Mouse (Mus musculus) forebrain, embryonic 14.5 days (tissue): ENCODE measurements around the gene Ccr6. TPM values are rescaled to one million over a fixed set of nuclear protein-coding genes. Genes with fewer than 3 reads are reported as not detected.

Source experiments
- ATAC-seq: fragments of 200-750 bp; cut with Nextera tagmentation; 2 replicates; pipeline ENCODE4 v1.8.0; 2017; ENCODE audit warnings: mild to moderate bottlenecking, moderate library complexity
- DNase-seq: peaks from one replicate; pipeline ENCODE4 v3.0.0-alpha.2; 2015; ENCODE audit warnings: low spot score
- H3K27ac ChIP-seq: fragments of 300-500 bp; sonication (generic); 2 replicates; pipeline ENCODE4 v1.5.1; 2014; ENCODE audit warnings: low read depth, mild to moderate bottlenecking, control low read depth, low read length, moderate library complexity
- H3K27me3 ChIP-seq: fragments of 300-500 bp; sonication (generic); replicated peaks from 2 replicates; pipeline ENCODE4 v1.6.1; 2014; ENCODE audit warnings: low read length, control low read depth, mixed read lengths; ENCODE audit not compliant: control insufficient read depth, insufficient read depth
- H3K36me3 ChIP-seq: fragments of 300-500 bp; sonication (generic); 2 replicates; pipeline ENCODE4 v1.6.1; 2014; ENCODE audit warnings: low read length, control low read depth; ENCODE audit not compliant: control insufficient read depth, insufficient read depth
- H3K4me1 ChIP-seq: fragments of 300-500 bp; sonication (generic); 2 replicates; pipeline ENCODE4 v1.6.1; 2014; ENCODE audit warnings: antibody characterized with exemption, low read length, control low read depth; ENCODE audit not compliant: control insufficient read depth, insufficient read depth
- H3K4me2 ChIP-seq: fragments of 300-500 bp; sonication (generic); 2 replicates; pipeline ENCODE4 v1.6.1; 2014; ENCODE audit warnings: mild to moderate bottlenecking, control low read depth, low read length
- H3K4me3 ChIP-seq: fragments of 300-500 bp; sonication (generic); 2 replicates; pipeline ENCODE4 v1.5.1; 2014; ENCODE audit warnings: low read depth, low read length, control low read depth
- H3K9ac ChIP-seq: fragments of 300-500 bp; sonication (generic); 2 replicates; pipeline ENCODE4 v1.6.1; 2014; ENCODE audit warnings: mild to moderate bottlenecking, low read length, control low read depth, moderate library complexity
- H3K9me3 ChIP-seq: fragments of 300-500 bp; sonication (generic); replicated peaks from 2 replicates; pipeline ENCODE4 v1.6.1; 2016; ENCODE audit warnings: low read length, control low read depth, mixed read lengths; ENCODE audit not compliant: control insufficient read depth
- WGBS: fragments of 180-500 bp; shearing (Covaris S2); extraction: QIAGEN DNeasy Blood & Tissue Kit; methylation state at CpG from one replicate; pipeline ENCODE4 v1.1.7; 2014; 5-methylcytosine and 5-hydroxymethylcytosine counted together
- polyA plus RNA-seq: library from polyadenylated mRNA; unstranded; fragments of >200 nt; fragmentation: Nextera tagmentation; extraction: Ambion mirVana; gene quantifications from 2 replicates; pipeline ENCODE4 v1.2.1, GENCODE M21; 2014

Ccr6 gene
- polyA plus RNA-seq, 1 experiment from 2014 or later = not detected

GRCm38 (mm10) chr17:8283526-8284253 lies 47.8 kb downstream of the Ccr6 start:
- Histone ChIP-seq H3K36me3 (no peaks in the 10 kb centered on the region), H3K4me3 (peak overlapping the region; percentile 80), H3K4me1 (peaks cover 13% of the 10 kb centered on the region), H3K4me2 (peak overlapping the region; percentile 99), H3K27ac (peak overlapping the region; percentile 92), H3K27me3 (no peaks in the 10 kb centered on the region), H3K9me3 (no peaks in the 10 kb centered on the region), H3K9ac (peak overlapping the region; percentile 85)
- ATAC-seq = peak; percentile 99
- WGBS = under 1% methylated on average over 77 of the region's 77 CpGs
- peak; percentile 98 for DNase-seq

GRCm38 (mm10) chr17:8284254-8284661 lies 48.4 kb downstream of the Ccr6 start:
- no peaks in the 10 kb centered on the region for H3K9me3 ChIP-seq
- peak overlapping the region; percentile 85 for H3K9ac ChIP-seq
- peak overlapping the region; percentile 99 for H3K4me2 ChIP-seq
- peak overlapping the region; percentile 80 for H3K4me3 ChIP-seq
- peak; percentile 4 for ATAC-seq
- DNase-seq = peak; percentile 6
- peaks cover 1% of the 10 kb centered on the region; the same call in 1 of the 2 replicates for H3K36me3 ChIP-seq
- no peaks in the 10 kb centered on the region for H3K27me3 ChIP-seq
- 0 out of 2 replicates have a peak overlapping the region, but pooled peaks have one; percentile 92 for H3K27ac ChIP-seq
- 0% methylated on average over 32 of the region's 32 CpGs for WGBS
- peaks cover 13% of the 10 kb centered on the region for H3K4me1 ChIP-seq

- DNase-seq (no peak), ATAC-seq (no peak)
- H3K4me1 ChIP-seq = peaks cover 13% of the 10 kb centered on the region
- no peak overlapping the region for H3K27ac ChIP-seq
- WGBS = 40% methylated on average over 8 of the region's 8 CpGs
- H3K4me2 ChIP-seq = peak overlapping the region; percentile 99
- H3K9ac ChIP-seq = peak overlapping the region; percentile 85
- H3K27me3 ChIP-seq = no peaks in the 10 kb centered on the region
- no peaks in the 10 kb centered on the region for H3K9me3 ChIP-seq
- peaks cover 4% of the 10 kb centered on the region; the same call in 1 of the 2 replicates for H3K36me3 ChIP-seq
- peak overlapping the region; percentile 80 for H3K4me3 ChIP-seq
Measured at GRCm38 (mm10) chr17:8285056-8285455, 49.2 kb downstream of the Ccr6 start.

GRCm38 (mm10) chr17:8286987-8287386 lies 51.1 kb downstream of the Ccr6 start:
- Histone ChIP-seq H3K9me3 (no peaks in the 10 kb centered on the region), H3K4me3 (no peak overlapping the region), H3K9ac (no peak overlapping the region), H3K36me3 (peaks cover 4% of the 10 kb centered on the region; the same call in 1 of the 2 replicates), H3K4me1 (peaks cover 13% of the 10 kb centered on the region), H3K4me2 (no peak overlapping the region), H3K27me3 (no peaks in the 10 kb centered on the region), H3K27ac (no peak overlapping the region)
- no peak for ATAC-seq
- no peak for DNase-seq
- 76% methylated on average over 4 of the region's 4 CpGs for WGBS

- Histone ChIP-seq H3K27me3 (no peaks in the 10 kb centered on the region), H3K9me3 (no peaks in the 10 kb centered on the region), H3K36me3 (peaks cover 4% of the 10 kb centered on the region; the same call in 1 of the 2 replicates), H3K4me3 (no peak overlapping the region), H3K27ac (no peak overlapping the region), H3K9ac (no peak overlapping the region), H3K4me1 (peaks cover 2% of the 10 kb centered on the region), H3K4me2 (no peak overlapping the region)
- DNase-seq = no peak
- no peak for ATAC-seq
- 92% methylated on average over 3 of the region's 3 CpGs for WGBS
Measured at GRCm38 (mm10) chr17:8289993-8290679, 54.3 kb downstream of the Ccr6 start.

- H3K4me3 ChIP-seq = no peak overlapping the region
- H3K27ac ChIP-seq = no peak overlapping the region
- no peaks in the 10 kb centered on the region for H3K27me3 ChIP-seq
- DNase-seq (no peak), ATAC-seq (no peak)
- no peak overlapping the region for H3K4me2 ChIP-seq
- H3K9me3 ChIP-seq = no peaks in the 10 kb centered on the region
- H3K9ac ChIP-seq = no peak overlapping the region
- no peaks in the 10 kb centered on the region for H3K4me1 ChIP-seq
- H3K36me3 ChIP-seq = peaks cover 4% of the 10 kb centered on the region; the same call in 1 of the 2 replicates
Measured at GRCm38 (mm10) chr17:8290736-8291135, 54.9 kb downstream of the Ccr6 start.

GRCm38 (mm10) chr17:8295825-8296224 lies 60.0 kb downstream of the Ccr6 start:
- DNase-seq (no peak), ATAC-seq (no peak)
- Histone ChIP-seq H3K36me3 (peaks cover 7% of the 10 kb centered on the region; the same call in 1 of the 2 replicates), H3K27ac (no peak overlapping the region), H3K27me3 (no peaks in the 10 kb centered on the region), H3K9ac (no peak overlapping the region), H3K9me3 (no peaks in the 10 kb centered on the region), H3K4me1 (no peaks in the 10 kb centered on the region), H3K4me2 (no peak overlapping the region), H3K4me3 (no peak overlapping the region)

- no peak overlapping the region for H3K4me2 ChIP-seq
- no peak overlapping the region for H3K9ac ChIP-seq
- H3K27me3 ChIP-seq = no peaks in the 10 kb centered on the region
- H3K4me1 ChIP-seq = no peaks in the 10 kb centered on the region
- ATAC-seq (no peak), DNase-seq (no peak)
- H3K27ac ChIP-seq = no peak overlapping the region
- WGBS = 89% methylated on average over 9 of the region's 9 CpGs
- no peaks in the 10 kb centered on the region for H3K9me3 ChIP-seq
- H3K4me3 ChIP-seq = no peak overlapping the region
- H3K36me3 ChIP-seq = peaks cover 7% of the 10 kb centered on the region; the same call in 1 of the 2 replicates
Measured at GRCm38 (mm10) chr17:8296313-8296844, 60.5 kb downstream of the Ccr6 start.
